Mouse (Mus musculus) forebrain, embryonic 13.5 days (tissue): ENCODE results near the gene Trmu. TPM values are rescaled to one million over a fixed set of nuclear protein-coding genes. Genes with fewer than 3 reads are reported as not detected.
"Not testable (repeated sequence)": the region's sequence is repeated elsewhere in the genome, so short reads cannot be mapped to it uniquely, and the experiment has no call there.

Experiments
- ATAC-seq: fragments of 200-750 bp; cut with Nextera tagmentation; 2 replicates; pipeline ENCODE4 v1.8.0; 2017
- H3K27ac ChIP-seq: fragments of 300-500 bp; sonication (generic); 2 replicates; pipeline ENCODE4 v1.5.1; 2015; ENCODE audit warnings: inconsistent platforms, mild to moderate bottlenecking, moderate library complexity
- H3K27me3 ChIP-seq: fragments of 300-500 bp; sonication (generic); 2 replicates; pipeline ENCODE4 v1.6.1; 2015; ENCODE audit warnings: mild to moderate bottlenecking, inconsistent platforms
- H3K36me3 ChIP-seq: fragments of 300-500 bp; sonication (generic); 2 replicates; pipeline ENCODE4 v1.6.1; 2015; ENCODE audit warnings: mild to moderate bottlenecking, inconsistent platforms; ENCODE audit not compliant: poor library complexity, severe bottlenecking
- H3K4me1 ChIP-seq: fragments of 300-500 bp; sonication (generic); 2 replicates; pipeline ENCODE4 v1.6.1; 2015; ENCODE audit warnings: inconsistent platforms
- H3K4me2 ChIP-seq: fragments of 300-500 bp; sonication (generic); 2 replicates; pipeline ENCODE4 v1.6.1; 2015; ENCODE audit warnings: inconsistent platforms, mild to moderate bottlenecking, moderate library complexity
- H3K4me3 ChIP-seq: fragments of 300-500 bp; sonication (generic); 2 replicates; pipeline ENCODE4 v1.5.1; 2015; ENCODE audit warnings: mild to moderate bottlenecking, inconsistent platforms
- H3K9ac ChIP-seq: fragments of 300-500 bp; sonication (generic); 2 replicates; pipeline ENCODE4 v1.6.1; 2015; ENCODE audit warnings: mild to moderate bottlenecking, inconsistent platforms
- H3K9me3 ChIP-seq: fragments of 300-500 bp; sonication (generic); replicated peaks from 2 replicates; pipeline ENCODE4 v1.6.1; 2016; ENCODE audit warnings: inconsistent platforms
- WGBS: fragments of 180-500 bp; shearing (Covaris S2); methylation state at CpG from one replicate; pipeline ENCODE4 v1.1.7; 2015; 5-methylcytosine and 5-hydroxymethylcytosine counted together
- polyA plus RNA-seq: library from polyadenylated mRNA; unstranded; fragments of >200 nt; fragmentation: Nextera tagmentation; extraction: Ambion mirVana; gene quantifications from 2 replicates; pipeline ENCODE4 v1.2.1, GENCODE M21; 2015

The Trmu gene
- polyA plus RNA-seq, 1 experiment from 2014 or later = 45.2 TPM

DNA sequence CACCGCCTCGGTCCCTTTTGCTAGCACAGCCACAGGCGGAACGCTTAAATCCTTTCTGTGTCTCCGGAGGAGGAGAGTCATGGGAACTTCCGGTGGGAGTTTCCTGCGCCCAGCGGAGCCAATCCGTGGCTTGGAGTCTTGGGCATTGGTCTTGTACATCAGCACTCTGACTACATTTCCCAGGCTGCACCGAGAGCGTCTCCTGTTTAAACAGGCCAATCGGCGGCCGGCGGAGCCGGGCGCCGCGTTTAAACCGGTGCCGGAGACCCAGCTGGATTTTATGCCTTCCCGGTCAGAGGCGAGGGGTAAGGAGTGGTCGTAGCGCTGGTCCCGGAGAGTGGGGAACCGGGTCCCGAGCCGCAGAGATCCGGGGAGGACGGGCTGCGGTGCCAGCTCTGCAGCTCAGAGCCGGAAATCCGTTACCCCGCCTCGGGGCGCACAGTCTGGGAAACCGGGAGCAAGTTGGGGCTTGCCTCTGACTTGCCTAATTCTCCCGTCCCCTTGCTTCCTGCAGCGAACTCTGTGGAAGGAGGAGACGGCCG lies 19.6 kb upstream of the Trmu start, which contains the start of gene Gtse1:
TSS of gene Gtse1 (plus strand) at position 256 of the 542 bp plus-strand sequence.
- H3K27ac ChIP-seq = peak within 1 kb of the TSS; percentile 68
- ATAC-seq = peak; percentile 100

DNA sequence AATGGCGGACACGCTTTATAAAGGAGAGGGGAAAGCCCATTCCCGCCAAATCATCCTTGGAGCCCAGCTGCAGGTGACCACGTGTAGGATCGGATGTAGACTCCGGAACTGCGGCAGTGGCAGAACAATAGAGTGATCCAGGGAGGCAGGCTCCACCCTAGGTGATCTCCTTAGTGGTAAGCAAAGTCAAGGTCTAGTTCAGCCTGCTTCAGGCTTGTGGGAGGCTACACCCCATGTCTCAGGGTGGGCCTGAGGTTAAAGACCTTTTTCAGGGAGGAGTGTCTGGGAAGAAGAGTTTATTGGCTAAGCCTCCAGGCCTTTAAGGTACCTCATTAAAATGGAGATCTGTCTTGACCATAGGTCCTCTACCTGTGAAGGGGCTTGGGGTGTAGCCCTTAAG lies 13.2 kb upstream of the Trmu start:
- H3K36me3 ChIP-seq = peaks cover 85% of the 10 kb centered on the region
- H3K27me3 ChIP-seq, H3K27ac ChIP-seq, H3K9ac ChIP-seq, H3K4me3 ChIP-seq, H3K4me2 ChIP-seq, ATAC-seq, H3K4me1 ChIP-seq, H3K9me3 ChIP-seq: not testable (repeated sequence)
- 92% methylated on average over 7 of the region's 7 CpGs for WGBS

More for the DNA sequence above, 19.6 kb upstream of the Trmu start, which contains the start of gene Gtse1:
- WGBS = under 1% methylated on average over 42 of the region's 42 CpGs
- H3K4me1 ChIP-seq = peaks cover 28% of the 10 kb centered on the region
- peaks cover 27% of the 10 kb centered on the region for H3K36me3 ChIP-seq
- peak within 1 kb of the TSS; percentile 90 for H3K4me2 ChIP-seq
- peak within 1 kb of the TSS; percentile 82 for H3K4me3 ChIP-seq
- H3K27me3 ChIP-seq = no peaks in the 10 kb centered on the region
- no peaks in the 10 kb centered on the region for H3K9me3 ChIP-seq
- peak within 1 kb of the TSS; percentile 88 for H3K9ac ChIP-seq

DNA sequence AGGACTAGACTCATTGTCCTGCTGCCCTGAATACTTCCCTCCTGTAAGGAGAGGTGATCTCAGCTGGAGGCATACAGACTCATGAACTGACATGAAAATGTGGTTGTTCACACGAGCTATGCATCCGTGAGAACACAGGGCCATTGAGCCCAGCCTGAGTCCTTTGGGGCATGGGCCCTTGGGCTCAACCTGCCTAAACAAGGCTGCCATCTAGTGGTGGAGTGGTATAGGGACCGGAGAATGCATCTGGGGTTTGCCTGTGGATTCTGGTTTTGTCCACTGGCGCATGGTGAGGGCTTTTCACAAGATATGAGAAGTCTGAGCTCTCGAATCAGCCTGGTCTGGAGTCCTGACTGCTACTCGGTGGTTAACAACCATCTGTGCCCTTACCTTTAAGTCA lies 11.4 kb upstream of the Trmu start:
- Histone ChIP-seq H3K27me3 (no peaks in the 10 kb centered on the region), H3K4me1 (no peaks in the 10 kb centered on the region), H3K9me3 (no peaks in the 10 kb centered on the region), H3K36me3 (peaks cover 94% of the 10 kb centered on the region), H3K9ac (no peak overlapping the region), H3K27ac (no peak overlapping the region), H3K4me2 (no peak overlapping the region), H3K4me3 (no peak overlapping the region)
- 54% methylated on average over 6 of the region's 6 CpGs for WGBS
- 0 out of 2 replicates have a peak, but pooled peaks have one; percentile 27 for ATAC-seq

DNA sequence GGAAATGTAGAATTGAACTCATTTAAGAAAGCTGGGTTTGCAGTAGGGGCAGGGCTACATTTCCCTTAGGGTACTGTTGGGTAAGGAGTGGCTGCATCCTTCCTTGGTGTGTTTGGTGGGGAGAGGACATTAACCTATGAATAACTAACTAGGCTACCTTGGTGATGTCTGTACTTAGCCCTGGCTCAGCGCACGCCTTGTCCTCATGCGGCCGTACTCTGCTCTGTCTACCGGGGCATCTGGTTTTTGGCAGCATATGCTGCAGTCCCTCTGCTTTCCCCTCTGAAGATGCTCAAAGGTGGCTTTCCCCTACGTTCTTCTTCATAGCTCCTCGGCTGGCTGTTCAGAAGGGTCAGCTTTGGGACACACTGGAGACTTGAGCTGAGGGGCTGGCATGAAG lies 1.8 kb upstream of the Trmu start:
- Histone ChIP-seq H3K27ac (no peak overlapping the region), H3K36me3 (peaks cover 52% of the 10 kb centered on the region), H3K4me1 (peaks cover 22% of the 10 kb centered on the region), H3K4me2 (no peak overlapping the region), H3K9me3 (no peaks in the 10 kb centered on the region), H3K9ac (no peak overlapping the region; the same call in 1 of the 2 replicates), H3K4me3 (no peak overlapping the region), H3K27me3 (no peaks in the 10 kb centered on the region)
- no peak for ATAC-seq
- WGBS = 93% methylated on average over 7 of the region's 7 CpGs

DNA sequence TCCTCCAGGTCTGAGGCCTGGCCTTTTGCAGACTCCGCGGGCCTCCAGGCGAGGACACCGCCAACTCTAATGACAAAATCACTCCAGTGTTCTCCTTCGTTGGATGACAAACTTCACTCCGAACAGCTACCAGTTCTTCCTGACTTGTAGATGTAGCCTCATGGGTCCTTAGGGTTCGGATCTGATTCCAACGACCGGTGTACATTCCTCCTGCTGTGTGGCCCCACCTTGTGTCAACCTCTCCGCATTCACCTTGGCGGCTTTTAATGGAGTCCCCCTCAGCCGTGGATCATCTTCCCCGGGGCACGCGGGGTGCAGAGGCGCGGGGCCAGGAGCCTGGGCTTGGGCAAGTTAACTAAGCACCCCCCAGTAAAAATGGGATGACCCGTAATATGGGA lies 385 bp downstream of the Trmu start:
- Histone ChIP-seq H3K27me3 (no peaks in the 10 kb centered on the region), H3K4me2 (peak overlapping the region; percentile 97), H3K9me3 (no peaks in the 10 kb centered on the region), H3K9ac (peak overlapping the region; percentile 92), H3K27ac (peak overlapping the region; percentile 65), H3K4me1 (peaks cover 22% of the 10 kb centered on the region), H3K4me3 (peak overlapping the region; percentile 79), H3K36me3 (peaks cover 51% of the 10 kb centered on the region)
- WGBS = 2% methylated on average over 18 of the region's 18 CpGs
- peak; percentile 48 for ATAC-seq

DNA sequence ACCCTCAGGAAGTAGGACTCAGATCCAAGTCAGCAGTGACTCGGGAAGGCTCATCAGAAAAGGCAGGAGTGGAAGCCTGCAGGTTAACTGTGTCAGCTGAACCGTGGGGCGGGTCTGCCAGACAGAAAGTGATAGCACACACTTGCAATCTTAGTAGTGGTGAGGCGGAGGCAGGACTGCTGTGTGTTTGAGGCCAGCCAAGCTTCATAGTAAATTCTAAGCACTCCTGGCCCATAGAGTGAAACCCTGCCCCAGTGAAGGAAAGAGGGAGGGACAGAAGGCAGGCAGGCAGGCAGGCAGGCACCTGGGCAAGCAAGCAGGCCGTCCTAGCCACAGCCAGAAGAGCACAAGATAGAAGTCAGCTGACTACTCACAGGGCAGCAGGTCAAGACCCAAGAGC lies 6.5 kb downstream of the Trmu start:
- Histone ChIP-seq H3K36me3 (peaks cover 70% of the 10 kb centered on the region), H3K4me3 (no peak overlapping the region), H3K9ac (no peak overlapping the region), H3K4me2 (no peak overlapping the region), H3K9me3 (no peaks in the 10 kb centered on the region), H3K4me1 (peaks cover 1% of the 10 kb centered on the region; the same call in 1 of the 2 replicates), H3K27me3 (no peaks in the 10 kb centered on the region), H3K27ac (no peak overlapping the region)
- ATAC-seq = no peak
- WGBS = 80% methylated on average over 5 of the region's 5 CpGs

DNA sequence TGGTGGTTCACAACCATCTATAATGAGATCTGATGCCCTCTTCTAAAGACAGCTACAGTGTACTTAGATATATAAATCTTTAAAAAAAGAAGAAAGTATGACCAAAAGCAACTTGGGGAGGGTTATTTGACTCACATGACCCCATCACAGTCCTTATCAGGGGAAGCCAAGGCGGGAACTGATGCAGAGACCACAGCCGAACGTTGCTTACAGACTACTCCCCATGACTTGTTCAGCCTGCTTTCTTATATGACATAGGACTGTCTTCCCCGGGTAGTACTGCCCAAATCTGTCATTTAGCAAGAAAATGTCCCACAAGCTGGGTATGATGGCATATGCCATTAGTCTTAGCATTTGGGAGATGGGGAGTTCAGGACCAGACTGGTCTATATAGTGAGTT lies 10.1 kb downstream of the Trmu start:
- peaks cover 78% of the 10 kb centered on the region for H3K36me3 ChIP-seq
- no peak overlapping the region for H3K4me3 ChIP-seq

DNA sequence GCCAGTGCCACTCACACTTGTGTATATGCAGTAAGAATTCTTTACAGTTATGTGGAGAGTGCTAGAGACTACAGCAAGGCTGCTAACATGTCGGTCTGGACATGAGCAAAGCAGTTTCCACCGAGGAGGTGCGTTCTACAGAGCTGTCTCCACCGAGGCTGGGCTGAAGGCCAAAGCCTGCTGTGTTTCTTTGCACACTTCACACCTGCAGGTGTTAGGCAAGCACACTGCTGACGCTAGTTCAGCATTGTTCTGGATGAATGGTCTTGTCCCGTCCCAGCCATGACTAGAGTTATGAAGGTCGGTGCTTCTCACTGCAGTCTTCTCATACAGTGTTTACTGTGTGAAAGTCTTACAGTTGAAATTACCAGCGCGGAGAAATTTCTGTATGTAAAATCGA lies 12.9 kb downstream of the Trmu start:
- H3K27me3 ChIP-seq = no peaks in the 10 kb centered on the region
- H3K4me1 ChIP-seq = peaks cover 15% of the 10 kb centered on the region
- H3K9ac ChIP-seq = no peak overlapping the region
- H3K4me2 ChIP-seq = no peak overlapping the region
- 63% methylated on average over 10 of the region's 10 CpGs for whole genome bisulfite sequencing
- ATAC-seq = no peak; the same call in 1 of the 2 replicates
- H3K4me3 ChIP-seq = no peak overlapping the region
- H3K27ac ChIP-seq = peak overlapping the region; percentile 66; the same call in 1 of the 2 replicates
- H3K9me3 ChIP-seq = no peaks in the 10 kb centered on the region
- peaks cover 77% of the 10 kb centered on the region for H3K36me3 ChIP-seq

More for the DNA sequence above, 10.1 kb downstream of the Trmu start:
- Histone ChIP-seq H3K4me1 (peaks cover 15% of the 10 kb centered on the region), H3K27ac (no peak overlapping the region), H3K9ac (no peak overlapping the region), H3K4me2 (no peak overlapping the region), H3K9me3 (no peaks in the 10 kb centered on the region), H3K27me3 (no peaks in the 10 kb centered on the region)
- WGBS = 89% methylated on average over 4 of the region's 4 CpGs
- no peak for ATAC-seq

DNA sequence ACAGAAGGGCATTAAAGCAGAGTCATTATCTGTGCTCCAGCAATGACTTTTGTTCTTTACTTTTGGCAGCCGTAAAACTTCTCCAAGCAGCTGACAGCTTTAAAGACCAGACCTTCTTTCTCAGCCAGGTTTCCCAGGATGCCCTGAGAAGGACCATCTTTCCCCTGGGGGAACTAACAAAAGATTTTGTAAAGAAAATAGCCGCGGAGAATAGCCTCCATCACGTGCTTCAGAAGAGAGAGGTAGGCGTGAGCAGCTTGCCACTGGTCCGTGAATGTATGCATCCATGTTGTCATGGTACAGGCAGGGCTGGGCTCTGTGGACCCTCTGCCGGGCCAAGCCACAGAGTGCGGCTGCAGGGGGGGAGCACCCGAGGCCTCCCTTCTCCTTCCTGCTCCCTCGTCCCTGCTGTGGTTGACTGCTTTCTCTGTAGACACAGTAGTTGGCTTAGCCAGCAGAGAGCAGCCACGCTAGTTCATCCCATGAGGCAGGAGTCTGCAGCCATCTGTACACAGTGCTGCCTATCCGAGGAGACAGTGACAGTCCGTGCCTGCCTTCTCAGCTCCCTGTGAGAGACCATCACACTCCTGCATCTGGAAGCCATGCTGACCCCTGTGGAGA lies 13.5 kb downstream of the Trmu start:
- peak; percentile 43; the same call in 1 of the 2 replicates for ATAC-seq
- peak overlapping the region; percentile 66 for H3K27ac ChIP-seq
- H3K36me3 ChIP-seq = peaks cover 82% of the 10 kb centered on the region
- H3K27me3 ChIP-seq = no peaks in the 10 kb centered on the region
- H3K9ac ChIP-seq = no peak overlapping the region; the same call in 1 of the 2 replicates
- H3K9me3 ChIP-seq = no peaks in the 10 kb centered on the region
- no peak overlapping the region for H3K4me3 ChIP-seq
- H3K4me2 ChIP-seq = no peak overlapping the region
- 75% methylated on average over 13 of the region's 13 CpGs for WGBS
- peaks cover 15% of the 10 kb centered on the region for H3K4me1 ChIP-seq

DNA sequence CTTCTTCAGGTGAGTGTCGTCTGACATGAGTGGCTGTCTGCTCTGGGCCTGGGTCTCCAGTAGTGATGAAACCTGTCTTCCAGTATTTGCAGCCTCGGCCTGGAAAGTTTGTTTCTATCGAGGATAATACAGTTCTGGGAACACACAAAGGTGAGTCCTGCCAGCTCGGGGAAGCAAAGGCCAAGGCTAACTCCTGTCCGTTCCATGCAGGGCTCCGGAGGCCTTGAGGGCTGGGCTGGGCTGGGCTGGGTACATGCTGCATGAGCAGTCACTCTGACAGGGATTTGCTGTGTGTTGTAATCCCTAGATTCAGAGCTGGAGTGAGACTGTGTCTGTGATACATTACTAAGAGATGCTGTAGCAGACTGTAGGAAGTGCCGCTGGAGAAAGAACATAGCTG lies 14.8 kb downstream of the Trmu start:
- H3K4me1 ChIP-seq = peaks cover 15% of the 10 kb centered on the region
- peaks cover 83% of the 10 kb centered on the region for H3K36me3 ChIP-seq
- no peak overlapping the region for H3K4me3 ChIP-seq
- H3K27ac ChIP-seq = no peak overlapping the region
- ATAC-seq = no peak
- H3K27me3 ChIP-seq = no peaks in the 10 kb centered on the region
- no peaks in the 10 kb centered on the region for H3K9me3 ChIP-seq
- H3K4me2 ChIP-seq = no peak overlapping the region
- no peak overlapping the region for H3K9ac ChIP-seq
- 92% methylated on average over 7 of the region's 7 CpGs for WGBS

DNA sequence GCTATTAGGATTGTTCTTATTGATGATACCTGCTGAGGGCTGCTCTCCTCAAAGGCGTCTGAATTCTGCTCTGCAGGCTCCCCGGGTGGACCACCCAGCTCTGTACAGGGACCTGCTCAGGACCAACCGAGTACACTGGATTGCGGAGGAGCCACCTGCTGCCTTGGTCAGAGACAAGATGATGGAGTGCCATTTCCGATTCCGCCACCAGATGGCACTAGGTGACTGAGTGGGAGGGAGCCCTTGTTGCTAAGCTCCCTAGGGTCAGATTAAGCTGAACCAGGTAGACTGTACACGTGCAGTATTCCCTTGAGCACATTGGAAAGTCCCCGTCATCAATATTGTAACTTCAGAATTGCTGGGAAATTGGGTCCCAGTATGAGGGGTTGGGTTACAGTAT lies 17.2 kb downstream of the Trmu start:
- H3K27me3 ChIP-seq = no peaks in the 10 kb centered on the region
- peaks cover 94% of the 10 kb centered on the region for H3K36me3 ChIP-seq
- no peak overlapping the region for H3K9ac ChIP-seq
- H3K4me1 ChIP-seq = peaks cover 21% of the 10 kb centered on the region
- no peak overlapping the region for H3K4me3 ChIP-seq
- peak; percentile 48 for ATAC-seq
- no peaks in the 10 kb centered on the region for H3K9me3 ChIP-seq
- 13% methylated on average over 8 of the region's 8 CpGs for WGBS
- H3K4me2 ChIP-seq = no peak overlapping the region
- no peak overlapping the region for H3K27ac ChIP-seq

DNA sequence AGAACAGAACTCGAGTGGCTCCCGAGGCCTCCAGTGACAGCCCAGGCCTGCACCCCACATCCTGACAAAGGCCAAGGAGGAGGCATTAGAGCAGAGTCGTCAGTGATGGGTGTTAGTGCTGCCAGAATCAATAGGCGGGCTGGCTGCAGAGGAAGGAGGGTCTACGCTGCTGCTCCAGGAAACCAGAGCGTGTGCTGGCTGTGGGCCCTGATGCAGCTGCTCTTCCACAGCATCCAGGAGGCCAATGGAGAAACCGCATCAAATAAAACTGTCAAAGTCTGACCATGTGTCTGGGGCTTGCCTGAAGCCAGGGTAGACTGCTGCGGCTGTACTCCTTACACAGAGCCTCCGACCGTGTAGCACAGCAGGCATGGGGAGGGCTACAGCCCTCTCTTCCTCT lies 18.0 kb downstream of the Trmu start:
- 94% methylated on average over 10 of the region's 10 CpGs for WGBS
- peaks cover 16% of the 10 kb centered on the region for H3K4me1 ChIP-seq
- H3K4me3 ChIP-seq = no peak overlapping the region
- no peak overlapping the region for H3K27ac ChIP-seq
- H3K9me3 ChIP-seq = no peaks in the 10 kb centered on the region
- no peak overlapping the region; the same call in 1 of the 2 replicates for H3K9ac ChIP-seq
- ATAC-seq = no peak
- no peaks in the 10 kb centered on the region for H3K27me3 ChIP-seq
- peaks cover 97% of the 10 kb centered on the region for H3K36me3 ChIP-seq
- no peak overlapping the region for H3K4me2 ChIP-seq
